Mouse (Mus musculus) forebrain, embryonic 12.5 days (tissue): ENCODE measurements around the gene 1810009A15Rik. TPM values are rescaled to one million over a fixed set of nuclear protein-coding genes. Genes with fewer than 3 reads are reported as not detected.
A peak's percentile ranks its signal among the peaks of the same experiment; 100 is the strongest.
"Not testable (repeated sequence)": the region's sequence is repeated elsewhere in the genome, so short reads cannot be mapped to it uniquely, and the experiment has no call there.

ENCODE experiments used
- ATAC-seq: fragments of 200-750 bp; cut with Nextera tagmentation; 2 replicates; pipeline ENCODE4 v1.8.0; 2017; ENCODE audit warnings: moderate TSS enrichment; ENCODE audit not compliant: low FRiP score
- H3K27ac ChIP-seq: fragments of 300-500 bp; sonication (generic); 2 replicates; pipeline ENCODE4 v1.5.1; 2016; ENCODE audit warnings: mild to moderate bottlenecking
- H3K27me3 ChIP-seq: fragments of 300-500 bp; sonication (generic); 2 replicates; pipeline ENCODE4 v1.6.1; 2016; ENCODE audit warnings: mild to moderate bottlenecking
- H3K36me3 ChIP-seq: fragments of 300-500 bp; sonication (generic); replicated peaks from 2 replicates; pipeline ENCODE4 v1.6.1; 2016; ENCODE audit warnings: mild to moderate bottlenecking
- H3K4me1 ChIP-seq: fragments of 300-500 bp; sonication (generic); 2 replicates; pipeline ENCODE4 v1.6.1; 2016
- H3K4me2 ChIP-seq: fragments of 300-500 bp; sonication (generic); 2 replicates; pipeline ENCODE4 v1.6.1; 2016; ENCODE audit warnings: mild to moderate bottlenecking, moderate library complexity
- H3K4me3 ChIP-seq: fragments of 300-500 bp; sonication (generic); replicated peaks from 2 replicates; pipeline ENCODE4 v1.5.1; 2016; ENCODE audit warnings: mild to moderate bottlenecking
- H3K9ac ChIP-seq: fragments of 300-500 bp; sonication (generic); 2 replicates; pipeline ENCODE4 v1.6.1; 2016; ENCODE audit warnings: mild to moderate bottlenecking
- H3K9me3 ChIP-seq: fragments of 300-500 bp; sonication (generic); 2 replicates; pipeline ENCODE4 v1.6.1; 2016
- WGBS: fragments of 180-500 bp; shearing (Covaris S2); methylation state at CpG from one replicate; pipeline ENCODE4 v1.1.7; 2016; 5-methylcytosine and 5-hydroxymethylcytosine counted together
- polyA plus RNA-seq: library from polyadenylated mRNA; unstranded; fragments of >200 nt; fragmentation: Nextera tagmentation; extraction: Ambion mirVana; gene quantifications from 2 replicates; pipeline ENCODE4 v1.2.1, GENCODE M21; 2016

Gene 1810009A15Rik
- polyA plus RNA-seq, 1 experiment from 2014 or later = 104 TPM

DNA sequence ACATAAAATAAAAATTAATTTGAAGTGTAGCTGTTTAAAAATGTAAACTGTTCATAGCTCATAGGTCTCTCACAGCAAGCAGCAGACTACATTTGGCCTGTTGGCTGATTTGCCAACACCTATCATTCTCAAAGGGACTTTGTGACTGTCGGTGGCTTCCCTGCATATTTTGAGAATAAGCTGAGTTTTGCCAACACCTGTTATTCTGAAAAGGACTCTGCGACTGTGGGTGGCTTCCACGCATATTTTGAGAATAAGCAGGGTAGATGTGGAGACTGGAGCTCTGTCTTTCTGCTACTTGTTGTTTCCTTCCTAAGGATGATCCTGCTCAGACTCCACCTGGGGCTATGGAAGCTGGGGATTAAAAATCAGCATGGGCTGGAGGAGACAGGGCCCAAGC lies 35.5 kb upstream of the 1810009A15Rik start:
- H3K9ac ChIP-seq = no peak overlapping the region
- H3K4me1 ChIP-seq = no peaks in the 10 kb centered on the region
- H3K4me3 ChIP-seq = no peak overlapping the region
- whole genome bisulfite sequencing = 95% methylated on average over 3 of the region's 3 CpGs
- peaks cover 4% of the 10 kb centered on the region; the same call in 1 of the 2 replicates for H3K27me3 ChIP-seq
- peaks cover 9% of the 10 kb centered on the region for H3K36me3 ChIP-seq
- no peak overlapping the region for H3K4me2 ChIP-seq
- H3K27ac ChIP-seq = no peak overlapping the region
- no peak for ATAC-seq
- H3K9me3 ChIP-seq = no peaks in the 10 kb centered on the region

DNA sequence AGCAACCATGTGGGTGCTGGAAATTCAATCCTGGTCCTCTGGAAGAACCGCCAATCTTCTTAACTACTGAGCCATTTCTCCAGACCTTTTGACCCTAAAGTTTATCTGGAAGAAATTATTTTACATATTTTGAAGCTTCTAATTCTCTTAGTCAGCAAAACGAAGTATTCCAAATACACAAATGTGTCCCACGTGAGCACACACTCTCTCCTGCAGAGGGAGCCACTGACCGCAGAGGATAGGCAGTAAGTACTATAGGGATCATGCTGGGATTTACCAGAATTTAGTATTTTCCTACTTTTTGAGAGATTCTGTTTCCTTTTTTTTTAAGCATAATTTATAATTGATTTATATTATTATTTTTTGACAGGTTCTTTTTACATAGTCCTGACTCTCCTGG lies 31.0 kb upstream of the 1810009A15Rik start:
- Histone ChIP-seq H3K27me3 (no peaks in the 10 kb centered on the region), H3K9ac (no peak overlapping the region), H3K4me3 (no peak overlapping the region), H3K9me3 (no peaks in the 10 kb centered on the region), H3K36me3 (no peaks in the 10 kb centered on the region), H3K4me1 (no peaks in the 10 kb centered on the region), H3K4me2 (no peak overlapping the region), H3K27ac (no peak overlapping the region)
- 50% methylated on average over 4 of the region's 4 CpGs for WGBS
- ATAC-seq = no peak

DNA sequence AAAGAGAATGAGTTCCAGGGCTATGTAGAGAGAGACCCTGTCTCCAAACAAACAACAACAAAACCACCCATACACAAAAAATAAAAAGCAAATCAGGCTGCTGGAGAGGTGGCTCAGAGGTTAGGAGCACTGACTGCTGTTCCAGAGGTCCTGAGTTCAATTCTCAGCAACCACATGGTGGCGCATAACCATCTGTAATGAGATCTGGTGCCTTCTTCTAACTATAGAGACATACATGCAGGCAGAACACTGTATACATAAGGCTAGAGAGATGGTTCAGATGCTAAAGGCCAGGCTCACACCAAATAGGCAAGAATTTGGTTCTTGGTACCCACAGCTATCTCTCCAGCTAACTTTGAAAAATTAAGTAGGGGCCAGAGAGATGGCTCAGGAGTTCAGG lies 29.6 kb upstream of the 1810009A15Rik start:
- no peak for ATAC-seq
- Histone ChIP-seq H3K36me3 (no peaks in the 10 kb centered on the region), H3K9me3 (no peaks in the 10 kb centered on the region), H3K27me3 (no peaks in the 10 kb centered on the region), H3K27ac (no peak overlapping the region), H3K4me1 (no peaks in the 10 kb centered on the region), H3K4me3 (no peak overlapping the region), H3K9ac (no peak overlapping the region), H3K4me2 (no peak overlapping the region)
- WGBS = 18% methylated on average over 1 of the region's 1 CpGs

DNA sequence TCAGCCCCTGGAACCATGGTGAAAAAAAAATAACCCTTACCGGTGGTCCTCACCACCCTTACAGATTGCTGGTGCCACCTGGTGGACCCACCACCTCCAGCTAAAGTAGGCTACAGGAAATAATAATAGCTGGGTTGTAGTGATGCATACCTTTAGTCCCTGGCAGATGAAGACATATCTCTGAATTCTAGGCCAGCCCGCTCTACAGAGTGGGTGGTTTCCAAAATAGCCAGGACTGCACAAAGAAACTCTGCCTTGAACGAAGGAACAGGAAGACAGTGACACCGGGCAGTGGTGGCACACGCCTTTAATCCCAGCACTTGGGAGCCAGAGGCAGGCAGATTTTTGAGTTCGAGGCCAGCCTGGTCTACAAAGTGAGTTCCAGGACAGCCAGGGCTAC lies 24.4 kb upstream of the 1810009A15Rik start:
- ATAC-seq = no peak
- no peaks in the 10 kb centered on the region for H3K9me3 ChIP-seq
- H3K27me3 ChIP-seq = no peaks in the 10 kb centered on the region
- 85% methylated on average over 6 of the region's 6 CpGs for WGBS
- H3K27ac ChIP-seq = no peak overlapping the region
- no peaks in the 10 kb centered on the region for H3K36me3 ChIP-seq
- H3K4me2 ChIP-seq = no peak overlapping the region
- H3K4me3 ChIP-seq = no peak overlapping the region
- H3K9ac ChIP-seq = no peak overlapping the region
- H3K4me1 ChIP-seq = no peaks in the 10 kb centered on the region

DNA sequence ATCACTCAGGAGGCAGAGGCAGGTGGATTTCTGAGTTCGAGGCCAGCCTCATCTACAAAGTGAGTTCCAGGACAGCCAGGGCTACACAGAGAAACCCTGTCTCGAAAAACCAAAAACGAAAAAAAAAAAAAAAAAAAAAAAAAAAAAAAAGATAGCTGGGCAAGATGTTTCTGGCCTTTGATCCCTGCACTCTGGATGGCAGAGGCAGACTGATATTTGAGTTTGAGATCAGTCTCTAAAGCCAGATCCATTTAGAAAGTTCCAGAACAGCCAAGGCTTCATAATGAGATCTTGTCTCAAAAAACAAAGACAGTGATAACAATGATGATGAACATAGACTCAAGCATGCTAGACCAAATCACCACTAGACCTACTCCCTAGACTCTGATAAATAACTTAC lies 18.3 kb upstream of the 1810009A15Rik start:
- H3K9me3 ChIP-seq, H3K9ac ChIP-seq, H3K27ac ChIP-seq, H3K4me3 ChIP-seq, H3K27me3 ChIP-seq, ATAC-seq: not testable (repeated sequence)
- 58% methylated on average over 3 of the region's 3 CpGs for WGBS
- Histone ChIP-seq H3K4me2 (peak overlapping the region; percentile 95; the same call in 1 of the 2 replicates), H3K4me1 (peaks cover 10% of the 10 kb centered on the region), H3K36me3 (peaks cover 24% of the 10 kb centered on the region)

DNA sequence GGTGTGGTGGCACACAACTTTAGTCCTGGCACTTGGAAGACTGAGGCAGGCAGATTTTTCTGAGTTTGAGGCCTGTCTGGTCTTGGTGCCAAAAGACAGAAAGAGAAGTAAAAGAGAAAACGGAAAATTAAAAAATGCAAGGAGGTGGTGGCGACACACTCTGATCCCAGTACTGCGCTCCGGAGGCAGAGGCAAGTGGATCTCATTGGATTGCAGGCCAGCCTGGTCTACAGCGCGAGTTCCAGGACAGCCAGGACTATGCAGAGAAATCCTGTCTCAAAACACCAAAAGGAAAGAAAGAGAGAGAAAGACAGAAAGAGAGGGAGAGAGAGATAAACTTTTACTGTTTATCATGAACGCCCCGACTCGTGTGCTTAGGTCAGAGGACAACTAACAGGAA lies 17.8 kb upstream of the 1810009A15Rik start:
- peaks cover 10% of the 10 kb centered on the region for H3K4me1 ChIP-seq
- ATAC-seq = peak; percentile 47
- peak overlapping the region; percentile 57 for H3K27ac ChIP-seq
- no peaks in the 10 kb centered on the region for H3K9me3 ChIP-seq
- H3K36me3 ChIP-seq = peaks cover 28% of the 10 kb centered on the region
- no peaks in the 10 kb centered on the region for H3K27me3 ChIP-seq
- WGBS = 59% methylated on average over 9 of the region's 9 CpGs
- H3K4me2 ChIP-seq = peak overlapping the region; percentile 95
- peak overlapping the region; percentile 97 for H3K4me3 ChIP-seq
- peak overlapping the region; percentile 97 for H3K9ac ChIP-seq

DNA sequence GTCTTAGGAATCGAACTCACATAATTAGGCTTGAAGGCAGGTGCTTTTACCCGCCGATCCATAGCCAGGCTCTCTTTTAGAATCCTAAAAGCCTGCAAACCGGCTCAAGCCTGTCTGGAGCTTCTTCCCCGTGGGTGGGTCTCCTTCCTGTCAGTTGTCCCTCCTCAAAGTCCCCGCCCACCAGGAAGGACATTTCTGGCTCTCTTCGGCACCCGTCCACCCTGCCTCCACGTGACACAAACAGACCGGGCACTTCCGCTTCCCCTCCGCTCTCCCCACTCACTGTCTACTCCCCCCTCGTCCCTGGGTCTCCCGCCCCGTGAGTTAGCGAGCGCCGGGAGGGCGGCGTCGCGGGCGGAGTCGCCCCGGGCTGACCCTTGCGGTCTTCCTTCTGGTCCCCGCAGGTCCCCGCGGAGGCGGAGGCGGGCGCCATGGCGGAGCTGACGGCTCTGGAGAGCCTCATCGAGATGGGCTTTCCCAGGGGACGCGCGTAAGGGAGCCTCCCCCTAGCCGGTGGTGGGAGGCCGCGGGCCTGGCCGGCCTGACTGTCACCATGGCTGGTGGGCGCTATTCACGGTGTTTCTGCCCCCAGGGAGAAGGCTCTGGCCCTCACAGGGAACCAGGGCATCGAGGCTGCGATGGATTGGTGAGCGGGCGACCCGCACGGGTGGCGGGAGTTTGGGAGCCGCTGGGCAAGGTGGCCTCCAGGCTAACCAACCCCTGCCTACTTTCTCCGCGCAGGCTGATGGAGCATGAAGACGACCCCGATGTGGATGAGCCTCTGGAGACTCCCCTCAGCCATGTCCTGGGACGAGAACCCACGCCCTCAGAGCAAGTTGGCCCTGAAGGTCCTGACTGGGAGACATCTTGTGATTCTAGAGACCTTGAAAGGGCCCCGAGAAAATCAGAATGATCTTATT lies 17.1 kb upstream of the 1810009A15Rik start, which contains the start of gene Ubxn1:
Ubxn1 (plus strand) TSS at position 230 of the 920 bp plus-strand sequence.
- Histone ChIP-seq H3K4me1 (peaks cover 10% of the 10 kb centered on the region), H3K36me3 (peaks cover 35% of the 10 kb centered on the region), H3K9ac (peak within 1 kb of the TSS; percentile 97), H3K4me3 (peak within 1 kb of the TSS; percentile 97), H3K4me2 (peak within 1 kb of the TSS; percentile 95), H3K27ac (peak within 1 kb of the TSS; percentile 78), H3K27me3 (no peaks in the 10 kb centered on the region), H3K9me3 (no peaks in the 10 kb centered on the region)
- peak; percentile 99 for ATAC-seq
- WGBS = 1% methylated on average over 59 of the region's 59 CpGs

DNA sequence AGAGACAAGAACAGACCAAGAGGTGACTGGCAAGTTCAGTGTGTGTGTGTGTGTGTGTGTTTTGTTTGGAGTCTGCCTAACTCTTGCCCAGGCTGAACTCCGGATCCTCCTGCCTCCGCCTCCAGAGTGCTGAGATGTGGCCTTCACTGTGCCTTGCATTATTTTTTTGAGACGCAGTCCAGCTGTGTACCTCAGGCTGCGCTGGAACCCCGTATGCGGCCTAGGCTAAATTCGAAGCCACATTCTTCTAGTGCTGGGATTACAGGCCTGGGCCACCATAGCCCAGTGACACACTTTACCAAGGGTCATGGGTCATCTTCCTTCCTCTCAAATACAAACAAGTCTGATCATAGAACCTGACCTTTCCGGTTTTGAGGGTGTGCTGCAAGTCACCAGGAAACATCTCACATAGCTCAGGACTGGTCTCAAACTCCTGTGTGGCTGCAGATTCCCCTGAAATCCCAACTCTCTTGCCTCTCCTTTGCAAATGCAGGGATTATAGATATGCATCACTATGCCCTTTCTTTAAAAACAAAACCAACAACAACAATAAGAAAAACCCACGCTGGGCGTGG lies 16.3 kb upstream of the 1810009A15Rik start:
- peak overlapping the region; percentile 97 for H3K4me3 ChIP-seq
- H3K4me1 ChIP-seq = peaks cover 10% of the 10 kb centered on the region
- peak overlapping the region; percentile 95 for H3K4me2 ChIP-seq
- H3K27ac ChIP-seq = no peak overlapping the region
- no peak for ATAC-seq
- H3K36me3 ChIP-seq = peaks cover 42% of the 10 kb centered on the region
- no peaks in the 10 kb centered on the region for H3K9me3 ChIP-seq
- no peaks in the 10 kb centered on the region for H3K27me3 ChIP-seq
- WGBS = 85% methylated on average over 10 of the region's 10 CpGs
- H3K9ac ChIP-seq = peak overlapping the region; percentile 97

DNA sequence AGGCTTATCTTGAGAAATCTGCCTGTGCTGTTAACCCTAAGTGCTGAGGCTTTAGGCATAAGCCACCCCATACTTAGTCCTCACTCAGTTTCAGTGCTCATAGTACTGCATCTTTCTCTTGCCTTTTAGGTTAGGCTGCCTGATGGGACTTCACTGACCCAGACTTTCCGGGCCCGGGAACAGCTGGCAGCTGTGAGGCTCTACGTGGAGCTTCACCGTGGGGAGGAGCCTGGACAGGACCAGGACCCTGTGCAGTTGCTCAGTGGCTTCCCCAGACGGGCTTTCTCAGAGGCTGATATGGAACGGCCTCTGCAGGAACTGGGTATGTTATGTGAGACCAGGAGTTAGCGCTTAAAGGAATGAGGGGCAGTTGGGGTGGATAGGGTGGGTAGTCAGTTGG lies 13.6 kb upstream of the 1810009A15Rik start:
- peaks cover 17% of the 10 kb centered on the region for H3K4me1 ChIP-seq
- no peaks in the 10 kb centered on the region for H3K9me3 ChIP-seq
- peaks cover 42% of the 10 kb centered on the region for H3K36me3 ChIP-seq
- no peak overlapping the region for H3K9ac ChIP-seq
- H3K4me3 ChIP-seq = no peak overlapping the region
- no peak overlapping the region for H3K4me2 ChIP-seq
- WGBS = 93% methylated on average over 7 of the region's 7 CpGs
- H3K27ac ChIP-seq = no peak overlapping the region
- H3K27me3 ChIP-seq = no peaks in the 10 kb centered on the region
- ATAC-seq = no peak

DNA sequence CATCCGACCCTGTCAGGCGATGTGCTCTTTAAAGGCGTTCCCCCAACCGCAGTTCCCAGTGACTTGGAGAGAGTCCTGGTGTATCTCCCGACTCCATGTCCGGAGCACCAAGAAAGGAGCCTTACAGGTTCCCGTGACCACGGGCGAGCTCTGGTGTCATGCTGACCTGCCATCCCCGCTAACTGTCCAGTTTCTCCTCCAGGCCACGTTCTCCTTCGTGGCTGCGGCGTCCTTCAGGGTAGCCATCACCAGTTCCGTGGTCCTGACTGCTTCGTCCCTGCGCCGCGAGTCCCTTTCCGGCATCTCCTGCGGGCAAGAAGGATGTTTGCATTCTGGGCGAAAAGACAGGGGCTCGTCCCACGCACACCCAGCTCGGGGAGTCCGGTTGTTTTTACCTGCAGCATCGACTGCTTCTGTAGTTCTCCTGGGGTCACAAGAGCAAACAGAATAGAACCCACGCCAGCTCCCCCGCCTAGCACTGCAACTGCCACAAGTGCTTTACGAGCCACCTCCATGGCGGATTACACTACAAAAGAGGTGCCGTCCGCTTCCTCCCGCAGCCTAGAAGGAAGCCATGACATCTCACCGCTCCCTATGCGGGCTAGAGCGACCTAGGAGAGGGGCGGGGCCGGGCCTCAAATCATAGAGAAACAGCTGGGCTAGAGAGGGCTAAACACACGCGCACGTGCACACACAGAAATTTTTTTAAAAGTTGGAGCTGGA lies 8.2 kb upstream of the 1810009A15Rik start, which contains the start of gene Uqcc3:
Uqcc3 (minus strand) TSS at position 613 of the 723 bp plus-strand sequence.
- Histone ChIP-seq H3K9me3 (no peaks in the 10 kb centered on the region), H3K4me2 (peak within 1 kb of the TSS; percentile 84), H3K4me3 (peak within 1 kb of the TSS; percentile 77), H3K27me3 (no peaks in the 10 kb centered on the region), H3K4me1 (peaks cover 11% of the 10 kb centered on the region), H3K36me3 (peaks cover 17% of the 10 kb centered on the region), H3K9ac (peak within 1 kb of the TSS; percentile 89), H3K27ac (peak within 1 kb of the TSS; percentile 80)
- WGBS = under 1% methylated on average over 42 of the region's 42 CpGs
- peak; percentile 97 for ATAC-seq

DNA sequence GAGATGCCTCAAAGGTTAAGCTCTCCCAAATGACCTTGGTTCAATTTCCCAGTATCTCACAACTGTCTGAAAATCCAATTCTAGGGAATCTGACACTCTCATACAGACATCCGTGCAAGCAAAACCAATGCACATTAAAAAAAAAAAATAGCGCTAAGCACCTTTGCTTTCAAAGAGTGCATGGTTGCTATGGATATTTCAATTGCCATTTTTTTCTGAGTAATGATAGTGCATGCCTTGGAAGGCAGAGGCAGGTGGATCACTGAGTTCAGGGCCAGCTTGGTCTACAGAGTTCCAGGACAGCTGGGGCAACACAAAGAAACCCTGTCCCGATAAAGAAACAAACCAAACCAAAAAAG lies 7.6 kb upstream of the 1810009A15Rik start:
- H3K27me3 ChIP-seq = no peaks in the 10 kb centered on the region
- H3K4me2 ChIP-seq = peak overlapping the region; percentile 84
- WGBS = 24% methylated on average over 3 of the region's 3 CpGs
- no peak; the same call in 1 of the 2 replicates for ATAC-seq
- H3K9ac ChIP-seq = peak overlapping the region; percentile 89; the same call in 1 of the 2 replicates
- H3K9me3 ChIP-seq = no peaks in the 10 kb centered on the region
- peaks cover 12% of the 10 kb centered on the region for H3K36me3 ChIP-seq
- H3K4me1 ChIP-seq = peaks cover 11% of the 10 kb centered on the region
- peak overlapping the region; percentile 80; the same call in 1 of the 2 replicates for H3K27ac ChIP-seq
- H3K4me3 ChIP-seq = peak overlapping the region; percentile 77

DNA sequence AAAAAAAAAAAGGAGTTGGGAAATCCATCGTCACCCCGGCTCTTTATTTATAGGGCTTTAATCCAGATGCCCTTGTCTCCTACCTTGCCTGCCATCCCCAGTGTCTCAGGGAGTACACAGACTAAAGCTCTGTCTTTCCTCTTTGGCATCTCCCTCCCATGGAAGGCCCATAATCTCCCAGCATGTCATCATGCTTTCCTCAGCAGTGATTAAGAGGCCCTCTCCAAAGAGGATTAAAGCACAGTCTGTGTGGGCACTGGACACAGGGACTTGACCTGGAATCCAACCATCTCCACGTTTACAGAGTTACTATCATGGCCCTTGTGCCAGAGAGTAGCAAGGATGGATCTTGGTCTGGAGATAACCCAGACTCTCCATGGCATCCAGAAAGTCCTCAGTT lies 5.0 kb upstream of the 1810009A15Rik start, which contains the start of the genes Lbhd1 and Gm49403:
Lbhd1 (plus strand) TSS at position 117 of the 400 bp plus-strand sequence.
Gm49403 (plus strand) TSS at position 315 of the 400 bp plus-strand sequence.
- Histone ChIP-seq H3K27ac (no peak within 1 kb of the TSS), H3K4me2 (no peak within 1 kb of the TSS), H3K36me3 (no peaks in the 10 kb centered on the region), H3K4me1 (peaks cover 21% of the 10 kb centered on the region), H3K9ac (no peak within 1 kb of the TSS), H3K4me3 (no peak within 1 kb of the TSS), H3K27me3 (no peaks in the 10 kb centered on the region), H3K9me3 (no peaks in the 10 kb centered on the region)
- ATAC-seq = no peak
- 73% methylated on average over 3 of the region's 3 CpGs for WGBS
